Mouse (Mus musculus) bone marrow, adult 2 months (tissue): ENCODE data around the gene Vgll4.

ENCODE experiments used
- CTCF ChIP-seq: fragments of 200-500 bp; IDR thresholded peaks from 2 replicates; pipeline ENCODE4 v1.5.1; 2011; ENCODE audit warnings: low read length, control low read depth; ENCODE audit not compliant: control insufficient read depth, insufficient read depth
- POLR2A ChIP-seq: fragments of 200-500 bp; IDR thresholded peaks from 2 replicates; pipeline ENCODE4 v1.6.1; 2011; ENCODE audit warnings: low read depth, mild to moderate bottlenecking, control low read depth, low read length, borderline replicate concordance; ENCODE audit not compliant: control insufficient read depth

DNA sequence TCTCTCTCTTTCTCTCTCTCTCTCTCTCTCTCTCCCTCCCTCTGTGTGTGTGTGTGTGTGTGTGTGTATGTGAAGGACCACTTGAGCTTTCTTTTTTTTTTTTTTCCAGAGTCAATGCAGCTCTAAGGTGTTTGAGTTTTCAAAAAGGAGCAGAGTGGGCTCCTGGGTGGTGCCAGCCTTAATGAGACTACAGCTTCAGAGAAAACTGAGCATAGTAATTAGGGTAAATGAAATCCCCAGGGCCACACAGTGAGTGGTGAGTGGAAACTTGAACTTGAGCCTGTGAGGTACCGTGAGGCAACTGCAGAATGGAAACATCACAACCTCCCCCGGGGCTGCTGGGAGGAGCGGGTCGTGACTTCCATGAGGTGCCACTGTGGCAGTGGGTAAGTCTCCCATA is 22.1 kb upstream of the Vgll4 start:
- no peak for TF ChIP-seq CTCF
- TF ChIP-seq POLR2A: no peak
